Mouse (Mus musculus) ES-E14 (cell line): ENCODE measurements around the gene S1pr1. TPM values are rescaled to one million over a fixed set of nuclear protein-coding genes. Genes with fewer than 3 reads are reported as not detected.
A peak's percentile ranks its signal among the peaks of the same experiment; 100 is the strongest.

ENCODE experiments used
- DNase-seq: peaks from one replicate; pipeline ENCODE4 v3.0.0-alpha.2; 2013; ENCODE audit warnings: low read depth, low spot score
- H3K27ac ChIP-seq: 2 replicates; pipeline ENCODE4 v1.5.1; 2012; ENCODE audit warnings: low read depth, mild to moderate bottlenecking, low read length, moderate library complexity, mixed read lengths; ENCODE audit not compliant: poor library complexity, insufficient read depth, severe bottlenecking
- H3K36me3 ChIP-seq: 2 replicates; pipeline ENCODE4 v1.6.1; 2012; ENCODE audit warnings: mild to moderate bottlenecking, low read length, moderate library complexity, mixed read lengths; ENCODE audit not compliant: control insufficient read depth, poor library complexity, insufficient read depth, severe bottlenecking
- H3K4me1 ChIP-seq, 2 experiments: fragments of 150-350 bp in 1 of 2; sonication (generic) in 1 of 2; 2 replicates each; pipeline ENCODE4 v1.6.1; 2012; ENCODE audit warnings: low read length in 2 of 2, mild to moderate bottlenecking in 1 of 2, mixed read lengths in 1 of 2; ENCODE audit not compliant: control insufficient read depth in 2 of 2, insufficient read depth in 2 of 2, poor library complexity in 1 of 2
- H3K4me3 ChIP-seq, 2 experiments: fragments of 150-350 bp in 1 of 2; sonication (generic) in 1 of 2; 2 replicates each; pipeline ENCODE4 v1.5.1; 2012; ENCODE audit warnings: low read length in 2 of 2, low read depth in 1 of 2, mild to moderate bottlenecking in 1 of 2, mixed read lengths in 1 of 2; ENCODE audit not compliant: insufficient read depth in 1 of 2, poor library complexity in 1 of 2, severe bottlenecking in 1 of 2
- H3K9ac ChIP-seq: 2 replicates; pipeline ENCODE4 v1.6.1; 2012; ENCODE audit warnings: low read depth, mild to moderate bottlenecking, low read length, mixed read lengths; ENCODE audit not compliant: poor library complexity, insufficient read depth, severe bottlenecking
- H3K9me3 ChIP-seq: fragments of 150-350 bp; sonication (generic); 2 replicates; pipeline ENCODE4 v1.6.1; 2012; ENCODE audit warnings: low read depth, mild to moderate bottlenecking, low read length; ENCODE audit not compliant: control insufficient read depth, insufficient read depth
- CHD2 ChIP-seq: IDR thresholded peaks from 2 replicates; pipeline ENCODE4 v1.6.1; 2014; ENCODE audit warnings: mild to moderate bottlenecking, low read depth, low read length, inconsistent platforms
- HCFC1 ChIP-seq: IDR thresholded peaks from 2 replicates; pipeline ENCODE4 v1.6.1; 2012; ENCODE audit warnings: low read length, inconsistent platforms, borderline replicate concordance; ENCODE audit not compliant: insufficient read depth
- MAFK ChIP-seq: IDR thresholded peaks from 2 replicates; pipeline ENCODE4 v1.6.1; 2014; ENCODE audit warnings: mild to moderate bottlenecking, low read depth, low read length, inconsistent platforms; ENCODE audit not compliant: insufficient read depth
- ZC3H11A ChIP-seq: IDR thresholded peaks from 2 replicates; pipeline ENCODE4 v1.6.1; 2012; ENCODE audit warnings: low read depth, mild to moderate bottlenecking, inconsistent platforms, low read length, borderline replicate concordance
- ZNF384 ChIP-seq: IDR thresholded peaks from 2 replicates; pipeline ENCODE4 v1.6.1; 2012; ENCODE audit warnings: low read depth, low read length, inconsistent platforms
- in situ Hi-C, 2 experiments: fragments of 600-800 bp; cut with MboI; formaldehyde crosslinking; loops; one replicate each; pipeline ENCODE4 v1.15.1; 2025; ENCODE audit warnings: low sequenced_read_pairs in 2 of 2, inconsistent platforms in 1 of 2; ENCODE audit not compliant: unreplicated experiment in 2 of 2
- total RNA-seq: library from RNA; depleted of rRNA; stranded (reverse); fragments of 300-350 nt; gene quantifications from 2 replicates; pipeline ENCODE4 v1.2.3, GENCODE M21; 2012; rRNA removed

The S1pr1 gene
- total RNA-seq, 1 experiment = 2.5 TPM

- no peak overlapping the region for H3K4me3 ChIP-seq
- TF ChIP-seq ZC3H11A = no peak
- no peak for TF ChIP-seq MAFK
- no peak for TF ChIP-seq CHD2
- TF ChIP-seq ZNF384 = no peak
- no peak for TF ChIP-seq HCFC1
- no peaks in the 10 kb centered on the region for H3K36me3 ChIP-seq
- H3K9me3 ChIP-seq = no peaks in the 10 kb centered on the region
- no peaks in the 10 kb centered on the region for H3K4me1 ChIP-seq
- in situ Hi-C loops = loop anchor here (25.0 kb wide), 1 partner anchor 270 kb away; no protein-coding TSS in a partner anchor
- no peak overlapping the region for H3K9ac ChIP-seq
- no peak for DNase-seq
- no peak overlapping the region for H3K27ac ChIP-seq
Measured at GRCm38 (mm10) chr3:115667182-115667581, 47.7 kb downstream of the S1pr1 start.

- DNase-seq = no peak
- Histone ChIP-seq H3K27ac (no peak overlapping the region), H3K4me3 (no peak overlapping the region), H3K9me3 (no peaks in the 10 kb centered on the region), H3K9ac (no peak overlapping the region), H3K4me1 (no peaks in the 10 kb centered on the region), H3K36me3 (no peaks in the 10 kb centered on the region)
- no peak for TF ChIP-seq ZC3H11A
- no peak for TF ChIP-seq HCFC1
- TF ChIP-seq CHD2 = no peak
- TF ChIP-seq ZNF384 = no peak
- TF ChIP-seq MAFK = no peak
- in situ Hi-C loops = loop anchor here (25.0 kb wide), 1 partner anchor 271 kb away; no protein-coding TSS in a partner anchor
Measured at GRCm38 (mm10) chr3:115666547-115666946, 48.3 kb downstream of the S1pr1 start.

- no peaks in the 10 kb centered on the region for H3K9me3 ChIP-seq
- no peak overlapping the region for H3K27ac ChIP-seq
- TF ChIP-seq ZC3H11A (no peak), MAFK (no peak), ZNF384 (no peak), HCFC1 (no peak), CHD2 (no peak)
- no peaks in the 10 kb centered on the region for H3K36me3 ChIP-seq
- no peak for DNase-seq
- H3K4me3 ChIP-seq = no peak overlapping the region
- H3K9ac ChIP-seq = no peak overlapping the region
- no peaks in the 10 kb centered on the region for H3K4me1 ChIP-seq
- in situ Hi-C loops = loop anchor here (25.0 kb wide), 1 partner anchor 273 kb away; no protein-coding TSS in a partner anchor
Measured at GRCm38 (mm10) chr3:115664497-115664896, 50.4 kb downstream of the S1pr1 start.

- no peaks in the 10 kb centered on the region for H3K4me1 ChIP-seq
- peak; percentile 86; the same call in 1 of the 2 replicates for TF ChIP-seq ZC3H11A
- TF ChIP-seq HCFC1 = no peak
- TF ChIP-seq CHD2 = no peak
- H3K27ac ChIP-seq = no peak overlapping the region
- H3K36me3 ChIP-seq = no peaks in the 10 kb centered on the region
- peak; percentile 63 for DNase-seq
- H3K9ac ChIP-seq = no peak overlapping the region
- in situ Hi-C loops = loop anchor here (25.0 kb wide), 1 partner anchor 276 kb away; no protein-coding TSS in a partner anchor
- H3K9me3 ChIP-seq = no peaks in the 10 kb centered on the region
- no peak overlapping the region for H3K4me3 ChIP-seq
Measured at GRCm38 (mm10) chr3:115660701-115661460, 54.0 kb downstream of the S1pr1 start.

Other genes starting within 250 kb of the S1pr1 start
- 22.3 and 26.4 TPM in 2 replicates for gene Dph5, start 172.8 kb upstream of the S1pr1 start, total RNA-seq